Mouse (Mus musculus): ENCODE results near the gene 1700024G13Rik. TPM values are rescaled to one million over a fixed set of nuclear protein-coding genes. Genes with fewer than 3 reads are reported as not detected.

The 1700024G13Rik gene
- polyA plus RNA-seq (2015; fragmentation: Nextera tagmentation; extraction: Ambion mirVana): 0.62 and 1.1 TPM in 2 replicates

GRCm38 (mm10) chr14:32388196-32388595, at the start of gene 1700024G13Rik:
1700024G13Rik (minus strand) TSS chr14:32388391.

Other genes starting within 250 kb of the 1700024G13Rik start
- not detected in 2 replicates for gene Msmb, start 246.4 kb downstream of the 1700024G13Rik start, polyA plus RNA-seq (2015; fragmentation: Nextera tagmentation; extraction: Ambion mirVana)
- gene Ncoa4, start 228.5 kb downstream of the 1700024G13Rik start, polyA plus RNA-seq (2015; fragmentation: Nextera tagmentation; extraction: Ambion mirVana): 83.7 and 87.3 TPM in 2 replicates
- 248 and 274 TPM in 2 replicates for gene Timm23, start 186.5 kb downstream of the 1700024G13Rik start, polyA plus RNA-seq (2015; fragmentation: Nextera tagmentation; extraction: Ambion mirVana)
- gene Parg, start 186.4 kb downstream of the 1700024G13Rik start, polyA plus RNA-seq (2015; fragmentation: Nextera tagmentation; extraction: Ambion mirVana): 22.1 and 24.5 TPM in 2 replicates
- 18.3 and 19.7 TPM in 2 replicates for gene Ogdhl, start 66.4 kb downstream of the 1700024G13Rik start, polyA plus RNA-seq (2015; fragmentation: Nextera tagmentation; extraction: Ambion mirVana)
- gene Slc18a3, start 76.5 kb upstream of the 1700024G13Rik start, polyA plus RNA-seq (2015; fragmentation: Nextera tagmentation; extraction: Ambion mirVana): 49.2 and 52.3 TPM in 2 replicates
- 5.3 and 5.6 TPM in 2 replicates for gene Chat, start 77.6 kb upstream of the 1700024G13Rik start, polyA plus RNA-seq (2015; fragmentation: Nextera tagmentation; extraction: Ambion mirVana)
- gene Ercc6, start 125.1 kb upstream of the 1700024G13Rik start, polyA plus RNA-seq (2015; fragmentation: Nextera tagmentation; extraction: Ambion mirVana): 16.3 and 17.3 TPM in 2 replicates
- gene Prrxl1, start 211.0 kb upstream of the 1700024G13Rik start, polyA plus RNA-seq (2015; fragmentation: Nextera tagmentation; extraction: Ambion mirVana): 85.6 and 89.6 TPM in 2 replicates

All from neural tube, postnatal 0 days (tissue).